Mouse (Mus musculus) spleen, adult 2 months (tissue): ENCODE data around the gene Lrrn2.

Source experiments
- CTCF ChIP-seq: fragments of 200-500 bp; IDR thresholded peaks from 2 replicates; pipeline ENCODE4 v1.5.1; 2011; ENCODE audit warnings: mild to moderate bottlenecking, inconsistent platforms; ENCODE audit not compliant: insufficient read depth, insufficient read length, insufficient replicate concordance; ENCODE audit errors: extremely low read depth
- POLR2A ChIP-seq: fragments of 200-500 bp; IDR thresholded peaks from 2 replicates; pipeline ENCODE4 v1.6.1; 2011; ENCODE audit warnings: low read depth, low read length, inconsistent platforms

- TF ChIP-seq CTCF (no peak), POLR2A (no peak)
Observed at GRCm38 (mm10) chr1:132858516-132859383, 21.3 kb upstream of the Lrrn2 start.
